Mouse (Mus musculus) midbrain, embryonic 16.5 days (tissue): ENCODE measurements around the gene Rpl37. TPM values are rescaled to one million over a fixed set of nuclear protein-coding genes. Genes with fewer than 3 reads are reported as not detected.

ENCODE experiments used
- ATAC-seq: fragments of 200-750 bp; cut with Nextera tagmentation; 2 replicates; pipeline ENCODE4 v1.8.0; 2017; ENCODE audit warnings: moderate TSS enrichment
- H3K27ac ChIP-seq: fragments of 300-500 bp; sonication (generic); 2 replicates; pipeline ENCODE4 v1.5.1; 2014; ENCODE audit warnings: mild to moderate bottlenecking, low read length, mixed read lengths
- H3K27me3 ChIP-seq: fragments of 300-500 bp; sonication (generic); 2 replicates; pipeline ENCODE4 v1.6.1; 2014; ENCODE audit warnings: low read depth, low read length, mixed read lengths; ENCODE audit not compliant: control insufficient read depth, insufficient read depth
- H3K36me3 ChIP-seq: fragments of 300-500 bp; sonication (generic); 2 replicates; pipeline ENCODE4 v1.6.1; 2014; ENCODE audit warnings: mild to moderate bottlenecking, low read length, moderate library complexity, mixed read lengths; ENCODE audit not compliant: control insufficient read depth, insufficient read depth
- H3K4me1 ChIP-seq: fragments of 300-500 bp; sonication (generic); 2 replicates; pipeline ENCODE4 v1.6.1; 2014; ENCODE audit warnings: mild to moderate bottlenecking, low read length, mixed read lengths; ENCODE audit not compliant: control insufficient read depth, insufficient read depth
- H3K4me2 ChIP-seq: fragments of 300-500 bp; sonication (generic); 2 replicates; pipeline ENCODE4 v1.6.1; 2014; ENCODE audit warnings: mild to moderate bottlenecking, low read length, mixed read lengths
- H3K4me3 ChIP-seq: fragments of 300-500 bp; sonication (generic); 2 replicates; pipeline ENCODE4 v1.5.1; 2014; ENCODE audit warnings: low read depth, mild to moderate bottlenecking, low read length, moderate library complexity, mixed read lengths
- H3K9ac ChIP-seq: fragments of 300-500 bp; sonication (generic); 2 replicates; pipeline ENCODE4 v1.6.1; 2014; ENCODE audit warnings: low read depth, low read length, mixed read lengths
- H3K9me3 ChIP-seq: fragments of 300-500 bp; sonication (generic); replicated peaks from 2 replicates; pipeline ENCODE4 v1.6.1; 2014; ENCODE audit warnings: mild to moderate bottlenecking, low read length, mixed read lengths; ENCODE audit not compliant: control insufficient read depth, poor library complexity, severe bottlenecking
- WGBS: fragments of 180-500 bp; shearing (Covaris S2); extraction: QIAGEN DNeasy Blood & Tissue Kit; methylation state at CpG from one replicate; pipeline ENCODE4 v1.1.7; 2014; 5-methylcytosine and 5-hydroxymethylcytosine counted together
- polyA plus RNA-seq: library from polyadenylated mRNA; unstranded; fragments of >200 nt; fragmentation: Nextera tagmentation; extraction: Ambion mirVana; gene quantifications from 2 replicates; pipeline ENCODE4 v1.2.1, GENCODE M21; 2015

Rpl37 gene
- polyA plus RNA-seq, 1 experiment from 2014 or later: 257 TPM

DNA sequence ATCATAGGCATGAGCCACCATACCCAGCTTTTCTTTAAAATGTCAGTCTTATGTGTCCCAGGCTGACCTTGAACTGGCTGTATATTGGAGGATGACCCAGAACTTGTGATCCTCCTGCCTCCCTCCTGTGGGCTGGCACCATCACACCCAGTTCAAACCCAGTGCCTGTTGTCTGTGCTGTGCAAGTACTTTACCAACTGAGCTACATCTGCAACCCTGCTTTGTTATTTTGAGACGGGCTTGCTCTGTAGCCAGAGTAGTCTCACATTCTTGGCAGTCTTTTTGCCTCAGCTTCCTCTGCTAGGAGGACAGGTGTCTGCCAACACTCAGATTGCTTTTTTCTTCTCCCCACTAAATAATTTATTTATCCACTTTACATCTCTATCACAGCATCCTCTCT, 40.9 kb downstream of the Rpl37 start:
- 68% methylated on average over 1 of the region's 1 CpGs for WGBS
- no peaks in the 10 kb centered on the region for H3K36me3 ChIP-seq
- H3K9me3 ChIP-seq: no peaks in the 10 kb centered on the region
- no peak overlapping the region for H3K4me3 ChIP-seq
- no peak overlapping the region for H3K4me2 ChIP-seq
- no peak overlapping the region for H3K27ac ChIP-seq
- no peaks in the 10 kb centered on the region for H3K27me3 ChIP-seq
- no peak overlapping the region for H3K9ac ChIP-seq
- ATAC-seq: 0 out of 2 replicates have a peak, but pooled peaks have one; percentile 5
- peaks cover 5% of the 10 kb centered on the region; the same call in 1 of the 2 replicates for H3K4me1 ChIP-seq

DNA sequence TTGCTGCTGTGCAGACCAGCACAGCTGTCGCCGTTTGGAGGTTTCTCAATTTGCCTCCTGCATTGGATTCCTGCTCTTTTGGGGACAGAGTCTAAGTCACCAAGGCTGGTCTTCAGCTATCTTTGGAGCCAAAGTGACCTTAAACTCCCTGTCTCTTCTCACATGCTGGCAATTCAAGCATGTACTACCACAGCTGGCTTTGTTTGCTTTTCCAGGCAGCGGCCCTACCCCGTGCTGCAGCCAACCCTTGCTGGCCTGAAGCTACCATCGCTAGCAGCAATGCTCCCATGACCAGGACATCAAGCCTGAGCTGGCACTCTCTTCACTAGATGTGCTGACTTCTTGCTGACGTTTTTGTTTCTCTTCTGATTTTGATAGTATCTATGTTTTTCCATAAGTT, 42.4 kb downstream of the Rpl37 start:
- WGBS: 88% methylated on average over 6 of the region's 6 CpGs
- Histone ChIP-seq H3K4me3 (no peak overlapping the region), H3K27ac (no peak overlapping the region), H3K27me3 (no peaks in the 10 kb centered on the region), H3K9me3 (no peaks in the 10 kb centered on the region), H3K36me3 (peaks cover 6% of the 10 kb centered on the region; the same call in 1 of the 2 replicates), H3K4me1 (peaks cover 5% of the 10 kb centered on the region; the same call in 1 of the 2 replicates), H3K9ac (no peak overlapping the region), H3K4me2 (no peak overlapping the region)
- no peak for ATAC-seq

DNA sequence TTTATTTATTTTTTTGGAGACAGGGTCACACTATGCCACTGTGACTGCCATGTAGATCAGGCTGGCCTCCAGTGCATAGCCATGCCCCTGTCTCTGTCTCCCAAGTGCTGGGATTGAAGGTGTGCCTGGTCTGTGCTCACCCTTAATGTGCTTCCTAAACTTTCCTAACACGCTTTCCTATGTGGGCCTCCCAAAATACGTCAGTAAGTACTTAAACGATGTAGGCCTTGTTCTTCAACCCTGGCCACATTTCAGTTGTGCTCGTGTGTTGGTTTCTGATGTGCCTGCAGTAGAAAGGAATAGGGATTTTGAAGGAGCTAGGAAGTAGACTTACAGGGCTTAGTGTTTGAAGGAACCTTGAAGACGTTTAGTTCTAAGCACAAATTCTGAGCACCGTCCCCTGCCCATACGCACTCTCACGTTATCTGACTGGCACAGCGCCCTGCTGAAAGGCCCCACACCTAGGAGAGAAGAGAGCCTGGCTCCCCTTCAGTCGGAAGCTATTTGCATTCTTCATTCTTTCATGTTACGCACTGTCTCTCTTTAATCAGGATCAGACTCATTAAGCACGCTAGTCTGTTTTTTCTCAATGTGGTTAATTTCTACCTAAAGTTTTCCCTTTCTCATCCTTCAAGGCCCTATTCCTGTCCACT, 48.8 kb downstream of the Rpl37 start:
- no peak for ATAC-seq
- Histone ChIP-seq H3K27ac (no peak overlapping the region), H3K9ac (no peak overlapping the region), H3K36me3 (peaks cover 14% of the 10 kb centered on the region), H3K9me3 (no peaks in the 10 kb centered on the region), H3K4me3 (no peak overlapping the region), H3K4me1 (no peaks in the 10 kb centered on the region), H3K27me3 (no peaks in the 10 kb centered on the region), H3K4me2 (no peak overlapping the region)
- WGBS: 90% methylated on average over 12 of the region's 12 CpGs

Other genes with a start within 250 kb of the Rpl37 start
- not detected in 2 replicates for gene Mroh2b, start 217.9 kb upstream of the Rpl37 start, polyA plus RNA-seq
- gene C7, start 52.9 kb upstream of the Rpl37 start, polyA plus RNA-seq: 0.18 TPM in 1 of 2 replicates, not detected in the other
- 0.50 and 0.65 TPM in 2 replicates for gene Card6, start 8.1 kb upstream of the Rpl37 start, polyA plus RNA-seq
- 12.9 and 15.0 TPM in 2 replicates for gene Prkaa1, start 27.2 kb downstream of the Rpl37 start, polyA plus RNA-seq
- gene Ttc33, start 68.9 kb downstream of the Rpl37 start, polyA plus RNA-seq: 58.0 and 63.2 TPM in 2 replicates
- gene Ptger4, start 127.5 kb downstream of the Rpl37 start, polyA plus RNA-seq: 1.1 and 1.6 TPM in 2 replicates